Mouse (Mus musculus) T-cell, adult 66 days (primary cell): Measurements from ENCODE around the gene Hikeshi. TPM values are rescaled to one million over a fixed set of nuclear protein-coding genes. Genes with fewer than 3 reads are reported as not detected.

Experiments
- total RNA-seq, 2 experiments: library from RNA; stranded (reverse); gene quantifications; 3 replicates in 1 of 2; 4 replicates in 1 of 2; pipeline ENCODE4 v1.2.4; 2023

Hikeshi gene
- 10 to 100 TPM; 55.4 to 56.2 TPM for total RNA-seq

GRCm38 (mm10) chr7:89940571-89941463 lies at the start of gene Hikeshi:
Gene Hikeshi (minus strand): TSS chr7:89941204.

GRCm38 (mm10) chr7:89980485-89981422 lies 39.8 kb upstream of the Hikeshi start, which contains the start of gene Eed:
Gene Eed (minus strand): TSS chr7:89980983.

DNA sequence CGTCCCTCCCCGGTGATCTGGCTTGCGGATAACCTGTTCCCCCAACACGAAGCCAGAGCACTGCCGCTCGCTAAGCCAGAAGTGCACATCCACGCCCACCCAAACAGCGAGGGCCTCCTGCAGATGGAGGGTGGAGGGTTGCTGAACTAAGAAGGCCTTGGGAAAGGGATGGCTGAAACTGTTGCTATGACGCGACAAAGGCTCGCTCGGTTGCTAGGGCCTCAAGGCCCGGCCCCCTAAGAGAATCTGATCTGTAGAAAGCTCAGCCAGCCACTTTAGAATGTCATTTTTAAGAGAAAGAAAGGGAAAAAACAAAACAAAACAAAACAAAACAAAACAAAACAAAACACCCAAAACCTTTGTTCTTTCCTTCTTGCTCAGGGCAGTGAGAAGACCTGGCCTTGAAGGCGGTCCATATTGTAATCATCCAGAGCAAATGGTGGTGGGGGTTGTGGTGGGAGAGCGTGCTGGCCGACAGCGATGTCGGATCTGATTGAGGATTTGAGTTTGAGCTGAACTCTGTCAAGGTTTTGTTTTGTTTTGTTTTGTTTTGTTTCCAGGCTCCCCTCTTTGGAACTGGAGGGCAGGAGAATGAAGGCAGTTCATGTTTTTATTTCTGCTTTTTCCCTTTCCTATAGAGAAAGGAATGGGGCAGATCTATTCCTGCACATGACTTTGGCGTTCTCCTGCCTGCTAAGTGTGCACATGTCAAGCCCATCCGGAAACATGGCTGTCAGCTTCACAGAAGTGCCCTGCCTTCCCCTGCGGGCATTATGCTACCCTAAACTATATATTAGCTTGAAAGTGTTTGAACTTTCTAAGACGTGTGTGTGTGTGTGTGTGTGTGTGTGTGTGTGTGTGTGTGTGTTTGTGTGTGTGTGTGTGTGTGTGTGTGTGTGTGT lies 37.3 kb downstream of the Hikeshi start, which contains the start of gene Ccdc81:
Gene Ccdc81, minus strand, starts transcription at position 188 of the 902 bp plus-strand sequence.

Other genes with a start within 250 kb of the Hikeshi start
- not detected for gene Ccdc81, start 37.6 kb downstream of the Hikeshi start, total RNA-seq
- gene Eed, start 39.8 kb upstream of the Hikeshi start, total RNA-seq = 100 to 1,000 TPM; 134 to 135 TPM
- gene Picalm, start 189.0 kb upstream of the Hikeshi start, total RNA-seq = 100 to 1,000 TPM; 207 to 208 TPM